Mouse (Mus musculus) thymus, postnatal 0 days (tissue): Measurements from ENCODE around the gene Hp. TPM values are rescaled to one million over a fixed set of nuclear protein-coding genes. Genes with fewer than 3 reads are reported as not detected.

ENCODE experiments used
- DNase-seq: peaks from one replicate; pipeline ENCODE4 v3.0.0-alpha.2; 2015; ENCODE audit warnings: low spot score
- polyA plus RNA-seq: library from polyadenylated mRNA; unstranded; fragments of >200 nt; fragmentation: Nextera tagmentation; extraction: Ambion mirVana; gene quantifications from 2 replicates; pipeline ENCODE4 v1.2.1, GENCODE M21; 2015

Hp gene
- 2.2 and 2.7 TPM in 2 replicates for polyA plus RNA-seq

- DNase-seq = no peak
Observed at GRCm38 (mm10) chr8:109578900-109579301, at the start of gene Hp. Gene Hp, minus strand, starts transcription at chr8:109579172.

- DNase-seq = no peak
Observed at GRCm38 (mm10) chr8:109628638-109629037, 49.7 kb upstream of the Hp start.

GRCm38 (mm10) chr8:109615569-109615968 lies 36.6 kb upstream of the Hp start:
- no peak for DNase-seq

- peak; percentile 38 for DNase-seq
Observed at GRCm38 (mm10) chr8:109614243-109615210, 35.6 kb upstream of the Hp start, which contains the start of gene Pkd1l3. Gene Pkd1l3, plus strand, starts transcription at chr8:109614517.

- DNase-seq = no peak
Observed at GRCm38 (mm10) chr8:109609153-109609502, 30.2 kb upstream of the Hp start.

- peak; percentile 98 for DNase-seq
Observed at GRCm38 (mm10) chr8:109608271-109609152, 29.5 kb upstream of the Hp start, which contains the start of gene Dhodh. Gene Dhodh, minus strand, starts transcription at chr8:109608673.

- DNase-seq = peak; percentile 3
Observed at GRCm38 (mm10) chr8:109607650-109608049, 28.7 kb upstream of the Hp start.

GRCm38 (mm10) chr8:109606725-109607124 lies 27.8 kb upstream of the Hp start:
- DNase-seq = no peak

- peak; percentile 57 for DNase-seq
Observed at GRCm38 (mm10) chr8:109595854-109596253, 16.9 kb upstream of the Hp start.

- DNase-seq = peak; percentile 61
Observed at GRCm38 (mm10) chr8:109593117-109593788, 14.3 kb upstream of the Hp start.

GRCm38 (mm10) chr8:109592164-109592563 lies 13.2 kb upstream of the Hp start:
- no peak for DNase-seq

- DNase-seq = no peak
Observed at GRCm38 (mm10) chr8:109591367-109591766, 12.4 kb upstream of the Hp start.

- DNase-seq = no peak
Observed at GRCm38 (mm10) chr8:109590901-109591300, 11.9 kb upstream of the Hp start.

- DNase-seq = no peak
Observed at GRCm38 (mm10) chr8:109586972-109587504, 8.1 kb upstream of the Hp start.

- no peak for DNase-seq
Observed at GRCm38 (mm10) chr8:109585652-109586051, 6.7 kb upstream of the Hp start.

GRCm38 (mm10) chr8:109584830-109585229 lies 5.9 kb upstream of the Hp start:
- no peak for DNase-seq

- no peak for DNase-seq
Observed at GRCm38 (mm10) chr8:109584293-109584692, 5.3 kb upstream of the Hp start.

GRCm38 (mm10) chr8:109576311-109576710 lies 2.7 kb downstream of the Hp start:
- no peak for DNase-seq

- no peak for DNase-seq
Observed at GRCm38 (mm10) chr8:109571139-109571538, 7.8 kb downstream of the Hp start.

GRCm38 (mm10) chr8:109565498-109566333 lies 13.3 kb downstream of the Hp start, which contains the start of the genes Dhx38 and Txnl4b:
Gene Dhx38, minus strand, starts transcription at chr8:109565861.
Gene Txnl4b, plus strand, starts transcription at chr8:109565892.
- DNase-seq = peak; percentile 100
